Mouse (Mus musculus) CD4-positive, CD25-positive, alpha-beta regulatory T cell (primary cell): ENCODE results near the gene Xrcc2. TPM values are rescaled to one million over a fixed set of nuclear protein-coding genes. Genes with fewer than 3 reads are reported as not detected.

Experiments
- polyA plus RNA-seq: library from polyadenylated mRNA; unstranded; fragments of 100-300 nt; shearing (Covaris generic); gene quantifications from one replicate; pipeline ENCODE4 v1.2.1, GENCODE M21; 2017

The Xrcc2 gene
- polyA plus RNA-seq, result 4.6 TPM

GRCm38 (mm10) chr5:25705567-25706349, at the start of gene Xrcc2:
Gene Xrcc2, minus strand, starts transcription at chr5:25705825.

Other genes starting within 250 kb of the Xrcc2 start
- gene Kmt2c, start 207.0 kb downstream of the Xrcc2 start, polyA plus RNA-seq, result 77.7 TPM
- gene Cct8l1, start 189.8 kb downstream of the Xrcc2 start, polyA plus RNA-seq, result 0.08 TPM
- gene Actr3b, start 54.2 kb upstream of the Xrcc2 start, polyA plus RNA-seq, result 2.7 TPM
- gene Gm21663, start 236.6 kb upstream of the Xrcc2 start, polyA plus RNA-seq, result not detected
- gene Gm21671, start 248.6 kb upstream of the Xrcc2 start, polyA plus RNA-seq, result not detected